Mouse (Mus musculus) layer of hippocampus, adult 2 months (tissue): ENCODE measurements at regions not wholly inside any gene's neighbourhood (a gene's known extent, or its start where the extent isn't known, plus 50 kb on each side); places are given as distances from the start of the nearest gene placed in this dataset.

Source experiments
- DNase-seq, 2 experiments: peaks; one replicate each; pipeline ENCODE4 v3.0.0; 2022; ENCODE audit warnings: low spot score in 2 of 2
- H3K27ac ChIP-seq: fragments of 200-600 bp; 2 replicates; pipeline ENCODE4 v1.8.1; 2022
- H3K4me3 ChIP-seq: fragments of 200-600 bp; 2 replicates; pipeline ENCODE4 v1.8.1; 2022; ENCODE audit warnings: mild to moderate bottlenecking
- CTCF ChIP-seq: fragments of 200-600 bp; conservative IDR thresholded peaks from 2 replicates; pipeline ENCODE4 v1.8.1; 2022; ENCODE audit warnings: antibody characterized with exemption, mild to moderate bottlenecking, moderate library complexity

DNA sequence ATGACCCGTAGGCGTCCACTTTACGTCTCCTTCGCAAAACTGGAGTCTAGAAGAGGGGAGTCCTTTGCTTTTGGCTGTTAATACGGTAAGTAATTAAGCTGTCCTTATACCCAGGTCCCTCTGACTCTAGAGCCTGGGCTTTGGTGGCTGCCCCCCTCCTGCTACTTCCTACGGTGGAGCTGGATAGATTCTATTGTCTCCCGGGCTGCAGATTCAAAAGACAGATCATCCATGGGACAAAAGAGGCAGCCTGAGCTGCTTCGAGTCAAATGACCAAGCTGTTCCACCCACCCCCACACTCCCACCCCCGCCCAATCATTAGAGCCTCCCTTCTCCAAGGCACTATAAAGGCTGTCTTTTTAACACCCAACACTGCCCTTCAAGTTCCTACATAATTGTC is 70.5 kb upstream of the Rgma start:
- no peak overlapping the region for H3K4me3 ChIP-seq
- no peak for TF ChIP-seq CTCF
- H3K27ac ChIP-seq, result no peak overlapping the region
- no peak for DNase-seq

- no peak overlapping the region for H3K4me3 ChIP-seq
- H3K27ac ChIP-seq, result peak overlapping the region; percentile 23; the same call in 1 of the 2 replicates
- no peak for TF ChIP-seq CTCF
- DNase-seq, result no peak
Measured at GRCm38 (mm10) chr7:73305286-73305975, 69.9 kb upstream of the Rgma start.

GRCm38 (mm10) chr7:73306296-73306695 is 69.0 kb upstream of the Rgma start:
- Histone ChIP-seq H3K27ac (no peak overlapping the region), H3K4me3 (no peak overlapping the region)
- DNase-seq, result no peak
- TF ChIP-seq CTCF, result no peak

DNA sequence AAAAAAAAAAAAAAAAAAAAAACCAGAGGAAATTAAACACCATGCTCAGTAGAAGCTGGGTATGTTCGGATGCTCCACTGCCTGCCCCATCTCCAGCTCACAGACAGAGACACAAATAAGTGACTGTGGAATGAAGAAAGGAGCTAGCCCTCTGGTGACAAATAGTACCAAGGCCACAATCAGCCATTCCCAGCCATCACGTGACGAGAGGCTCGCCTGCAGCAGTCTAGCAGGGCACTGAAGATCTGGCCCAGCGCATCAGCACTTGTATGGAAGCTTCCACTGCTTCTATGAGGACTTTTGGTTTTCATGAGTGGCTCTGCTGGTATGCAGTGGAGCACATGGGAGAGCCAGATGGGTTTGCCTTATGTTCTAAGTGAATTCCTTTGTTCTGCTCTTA is 68.6 kb upstream of the Rgma start:
- H3K27ac ChIP-seq, result no peak overlapping the region
- DNase-seq, result no peak
- H3K4me3 ChIP-seq, result no peak overlapping the region
- no peak for TF ChIP-seq CTCF

GRCm38 (mm10) chr7:73307586-73308490 is 67.5 kb upstream of the Rgma start:
- no peak for TF ChIP-seq CTCF
- H3K4me3 ChIP-seq, result no peak overlapping the region
- H3K27ac ChIP-seq, result no peak overlapping the region
- no peak for DNase-seq

DNA sequence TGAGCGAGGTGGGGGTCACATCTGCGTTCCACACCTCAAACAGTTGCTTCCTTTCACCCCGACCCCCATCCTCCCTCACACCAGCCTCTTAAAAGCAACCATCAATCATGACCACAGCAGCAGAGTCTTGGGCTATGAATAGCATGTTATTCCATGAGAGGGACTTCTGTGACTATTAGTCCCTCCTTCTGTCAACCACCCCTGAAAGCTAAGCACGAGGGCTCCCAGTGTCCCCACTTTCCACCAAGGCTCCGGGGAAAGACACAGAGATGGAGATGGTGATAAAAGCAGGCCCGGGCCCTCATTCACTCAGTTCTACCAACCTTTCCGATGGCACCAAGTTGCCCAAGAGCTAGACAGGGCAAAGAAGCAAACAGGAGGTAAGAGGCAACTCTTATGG is 66.3 kb upstream of the Rgma start:
- no peak for DNase-seq
- H3K27ac ChIP-seq, result no peak overlapping the region
- H3K4me3 ChIP-seq, result no peak overlapping the region
- TF ChIP-seq CTCF, result no peak

- Histone ChIP-seq H3K4me3 (no peak overlapping the region), H3K27ac (no peak overlapping the region)
- DNase-seq, result no peak
- TF ChIP-seq CTCF, result no peak
Measured at GRCm38 (mm10) chr7:73310056-73310455, 65.3 kb upstream of the Rgma start.

GRCm38 (mm10) chr7:73310581-73311136 is 64.7 kb upstream of the Rgma start:
- TF ChIP-seq CTCF, result no peak
- H3K27ac ChIP-seq, result no peak overlapping the region
- no peak for DNase-seq
- H3K4me3 ChIP-seq, result no peak overlapping the region

- no peak overlapping the region for H3K27ac ChIP-seq
- H3K4me3 ChIP-seq, result no peak overlapping the region
- TF ChIP-seq CTCF, result no peak
- no peak for DNase-seq
Measured at GRCm38 (mm10) chr7:73315555-73315954, 59.8 kb upstream of the Rgma start.

DNA sequence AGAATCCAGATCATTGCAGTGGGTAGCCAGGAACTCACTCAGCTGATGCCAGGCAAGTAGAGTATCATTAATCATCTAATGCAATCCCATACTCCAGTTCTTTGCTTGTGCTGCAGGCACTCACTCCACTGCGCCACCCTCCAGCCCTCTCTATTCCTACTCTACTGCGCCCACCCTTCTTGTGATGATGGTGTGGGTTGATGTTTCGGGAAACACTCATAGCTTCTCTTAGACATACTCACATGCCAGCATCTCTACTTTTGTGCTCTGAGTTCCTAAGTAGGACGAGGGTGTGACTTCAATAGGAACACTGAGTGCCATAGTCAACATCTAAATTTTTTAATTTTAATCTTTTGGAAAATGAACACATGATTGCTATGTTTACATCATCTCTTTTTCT is 57.7 kb upstream of the Rgma start:
- Histone ChIP-seq H3K27ac (no peak overlapping the region), H3K4me3 (no peak overlapping the region)
- no peak for TF ChIP-seq CTCF
- DNase-seq, result no peak

- H3K4me3 ChIP-seq, result no peak overlapping the region
- DNase-seq, result no peak
- no peak for TF ChIP-seq CTCF
- no peak overlapping the region for H3K27ac ChIP-seq
Measured at GRCm38 (mm10) chr7:73319004-73319403, 56.3 kb upstream of the Rgma start.

GRCm38 (mm10) chr7:73319994-73320393 is 55.3 kb upstream of the Rgma start:
- no peak for TF ChIP-seq CTCF
- H3K4me3 ChIP-seq, result no peak overlapping the region
- no peak for DNase-seq

GRCm38 (mm10) chr7:73322466-73323151 is 52.7 kb upstream of the Rgma start:
- DNase-seq, result no peak
- Histone ChIP-seq H3K4me3 (no peak overlapping the region), H3K27ac (no peak overlapping the region)
- TF ChIP-seq CTCF, result no peak

More at GRCm38 (mm10) chr7:73319994-73320393, 55.3 kb upstream of the Rgma start:
- H3K27ac ChIP-seq, result no peak overlapping the region
